Mouse (Mus musculus): ENCODE data around the gene Bcam.

GRCm38 (mm10) chr7:19716055-19716682, 54.6 kb downstream of the Bcam start:
- TF ChIP-seq CTCF (IDR thresholded peaks at IDR 0.05 in 2 of 3, conservative IDR thresholded peaks at IDR 0.05 in 1 of 3; ENCODE audit: control insufficient read depth in 1 of 3, insufficient read depth in 1 of 3, low read depth in 2 of 3, low read length in 3 of 3, poor library complexity in 1 of 3, severe bottlenecking in 1 of 3): no peak
- peak; percentile 71; the same call in 1 of the 2 replicates for TF ChIP-seq ZNF384 (IDR thresholded peaks at IDR 0.05; ENCODE audit: low read depth, low read length)
- peak; percentile 47 to 96; a peak in 2 of 4 replicates for TF ChIP-seq POLR2A (IDR thresholded peaks at IDR 0.05; ENCODE audit: control insufficient read depth in 1 of 2, insufficient read depth in 1 of 2, low read depth in 1 of 2, low read length in 2 of 2, poor library complexity in 1 of 2)
- TF ChIP-seq USF1 (IDR thresholded peaks at IDR 0.05; ENCODE audit: low read depth, low read length): no peak
- TF ChIP-seq ZC3H11A (IDR thresholded peaks at IDR 0.05; ENCODE audit: low read depth, low read length): no peak
- no peak; the same call in 1 of the 2 replicates for TF ChIP-seq MAX (IDR thresholded peaks at IDR 0.05; ENCODE audit: low read length)
- TF ChIP-seq EP300 (IDR thresholded peaks at IDR 0.05; ENCODE audit: low read depth in 1 of 2, low read length in 2 of 2): 0 out of 4 replicates have a peak, but pooled peaks of 1 of the 2 experiments have one; percentile 13
- no peak for TF ChIP-seq ZKSCAN1 (IDR thresholded peaks at IDR 0.05; ENCODE audit: low read depth, low read length)
- no peak for TF ChIP-seq TAL1 (IDR thresholded peaks at IDR 0.05; ENCODE audit: low read length)
- TF ChIP-seq SIN3A (IDR thresholded peaks at IDR 0.05; ENCODE audit: low read length): peak; percentile 12; the same call in 1 of the 2 replicates
- no peak for TF ChIP-seq MAFK (IDR thresholded peaks at IDR 0.05; ENCODE audit: borderline replicate concordance, low read depth, low read length)
- no peak for TF ChIP-seq SMC3 (IDR thresholded peaks at IDR 0.05; ENCODE audit: low read depth, low read length)
- TF ChIP-seq TCF12 (IDR thresholded peaks at IDR 0.05; ENCODE audit: low read depth, low read length): peak; percentile 48; the same call in 1 of the 2 replicates
